Mouse (Mus musculus): Measurements from ENCODE around the gene Capn5.

Capn5 gene

GRCm38 (mm10) chr7:98108636-98109430 lies 69.2 kb downstream of the Capn5 start:
- DNase-seq: peak in 1 of 2 experiments; percentile 22

- no peak for DNase-seq
Measured at GRCm38 (mm10) chr7:98106272-98106671, 71.8 kb downstream of the Capn5 start.

- DNase-seq: peak in 1 of 2 experiments; percentile 15
Measured at GRCm38 (mm10) chr7:98104481-98105435, 73.3 kb downstream of the Capn5 start.

- no peak for DNase-seq
Measured at GRCm38 (mm10) chr7:98103942-98104292, 74.2 kb downstream of the Capn5 start.

DNA sequence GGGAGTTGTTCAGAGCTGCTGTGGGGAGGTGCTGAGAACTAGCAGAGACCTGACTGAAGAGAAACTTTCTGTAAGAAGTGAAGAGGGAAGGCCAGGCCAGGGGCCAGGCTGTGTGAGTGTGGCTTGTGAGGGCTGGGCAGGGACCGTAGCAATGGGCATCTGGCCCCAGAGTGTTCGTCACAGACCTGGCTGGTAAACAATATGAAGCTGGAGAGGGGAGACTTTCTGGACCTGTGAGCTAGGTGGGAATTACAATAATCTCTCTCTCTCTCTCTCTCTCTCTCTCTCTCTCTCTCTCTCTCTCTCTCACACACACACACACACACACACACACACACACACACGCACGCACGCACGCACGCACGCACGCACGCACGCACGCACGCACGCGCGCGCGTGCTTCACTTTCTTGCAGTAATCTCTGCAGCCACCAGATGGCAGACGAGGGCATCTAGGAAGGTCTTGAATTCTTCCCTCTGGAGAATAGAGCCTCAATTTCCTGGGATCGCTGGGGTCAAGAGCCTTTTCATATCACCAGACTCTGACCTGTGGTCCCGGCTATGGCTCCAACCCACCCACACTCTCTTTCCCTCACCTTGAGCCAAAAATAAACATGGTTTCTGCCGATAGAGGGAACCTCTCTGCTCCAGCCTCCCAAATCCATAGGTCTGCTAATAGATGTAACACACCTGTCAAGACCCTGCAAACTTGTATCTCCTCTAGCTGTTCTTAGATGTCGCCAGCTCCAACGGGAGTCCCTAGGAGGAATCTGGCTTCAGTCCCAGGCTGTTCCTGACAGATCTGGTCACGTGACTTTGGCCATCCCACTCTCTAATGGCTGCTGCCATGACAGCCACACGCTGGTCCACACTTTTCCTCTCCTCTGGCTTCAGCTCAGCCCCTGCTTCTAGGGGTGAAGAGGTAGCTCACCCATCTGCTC lies 74.8 kb downstream of the Capn5 start:
- peak; percentile 93 to 95 for DNase-seq

- no peak for DNase-seq
Measured at GRCm38 (mm10) chr7:98102488-98102887, 75.6 kb downstream of the Capn5 start.

- no peak for DNase-seq
Measured at GRCm38 (mm10) chr7:98097557-98097956, 80.5 kb downstream of the Capn5 start.

DNA sequence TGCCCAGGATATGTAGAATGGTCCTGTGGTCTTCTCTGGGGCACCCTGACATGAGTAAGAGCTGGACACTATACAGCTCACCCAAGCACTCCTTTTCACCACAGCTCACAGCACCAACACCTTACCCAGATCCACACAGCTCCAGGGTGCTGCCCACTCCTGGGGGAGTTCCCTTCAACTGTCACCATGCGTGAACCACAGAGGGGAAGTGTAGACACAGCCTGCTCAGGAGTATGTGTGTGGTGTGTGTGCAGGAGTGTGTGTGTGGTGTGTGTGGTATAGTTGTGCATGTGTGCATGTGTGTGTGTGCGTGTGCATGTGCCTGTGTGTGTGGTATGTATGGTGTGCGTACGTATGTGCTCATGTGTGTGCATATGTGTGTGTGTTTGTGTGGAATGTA lies 82.2 kb downstream of the Capn5 start:
- DNase-seq: no peak

GRCm38 (mm10) chr7:98086346-98086745 lies 91.7 kb downstream of the Capn5 start:
- peak in 1 of 2 experiments; percentile 19 for DNase-seq

- DNase-seq: no peak
Measured at GRCm38 (mm10) chr7:98085314-98085713, 92.8 kb downstream of the Capn5 start.

GRCm38 (mm10) chr7:98084541-98085293 lies 93.4 kb downstream of the Capn5 start:
- no peak for DNase-seq

- DNase-seq: no peak
Measured at GRCm38 (mm10) chr7:98082376-98082775, 95.7 kb downstream of the Capn5 start.

DNA sequence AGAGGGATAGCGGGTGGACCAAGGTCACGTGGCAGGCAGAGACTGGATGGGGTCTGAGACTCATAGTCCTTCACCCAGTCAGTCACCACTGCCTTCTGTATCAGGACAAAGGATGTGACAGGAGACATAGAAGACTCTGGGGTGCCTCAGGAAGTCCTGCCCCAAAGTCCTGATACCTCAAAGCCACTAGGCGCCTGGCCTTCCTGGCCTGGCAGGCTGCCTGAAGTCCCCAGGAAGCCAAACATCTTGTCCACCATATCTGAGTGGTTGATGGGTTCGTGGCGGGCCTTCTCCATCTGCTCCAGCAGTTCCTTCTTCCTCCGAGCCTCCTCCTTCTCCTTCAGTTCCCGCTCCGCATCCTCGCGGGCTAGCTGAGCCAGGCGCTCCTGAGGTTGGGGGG lies 100.6 kb downstream of the Capn5 start:
- no peak for DNase-seq

DNA sequence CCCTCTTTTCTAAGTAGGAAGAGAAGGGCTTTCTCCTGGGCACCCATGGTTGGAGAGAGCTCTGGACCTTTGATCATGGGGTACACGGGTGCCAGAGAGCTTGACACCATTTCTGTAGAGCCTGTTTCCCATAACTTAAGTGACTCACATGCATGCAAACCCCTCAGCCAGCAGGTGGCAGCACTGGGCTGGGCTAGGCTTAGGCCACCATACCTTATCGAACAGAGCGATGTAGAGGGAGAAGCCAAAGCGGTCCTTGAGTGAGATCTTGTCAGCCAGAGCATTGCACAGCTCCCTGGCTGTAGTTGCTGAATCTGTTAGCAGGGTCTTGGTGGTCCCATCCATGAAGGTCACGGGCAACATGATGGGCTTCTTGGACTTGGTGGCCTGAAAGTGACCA lies 106.5 kb downstream of the Capn5 start:
- DNase-seq: peak; percentile 92 to 94
